Mouse (Mus musculus) testis, postnatal 10 days (tissue): ENCODE measurements around the gene Fitm1.

Experiments used
- DNase-seq: peaks from one replicate; pipeline ENCODE4 v3.0.0; 2021; ENCODE audit warnings: low spot score

Fitm1 gene

DNA sequence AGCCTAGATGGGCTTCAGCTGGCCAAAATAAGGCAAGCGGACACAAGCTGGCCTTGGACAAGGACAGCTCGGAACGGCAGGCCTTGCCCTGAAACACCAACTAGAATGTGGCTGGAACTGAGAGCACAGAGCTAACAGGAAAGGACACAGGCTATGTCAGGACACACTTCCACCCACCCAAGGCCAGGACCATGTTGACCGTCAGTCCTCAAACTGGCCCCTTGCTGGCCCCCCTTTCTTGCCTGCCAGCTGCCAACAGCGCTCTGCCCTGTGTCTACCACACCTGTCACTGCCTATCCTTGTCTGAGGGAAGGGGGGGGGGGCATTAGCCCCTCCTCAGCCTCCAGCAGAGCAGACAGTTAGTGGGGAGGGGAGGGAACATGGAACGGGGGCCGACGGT, at the start of gene Fitm1:
Fitm1 (plus strand) TSS at position 316 of the 400 bp plus-strand sequence.
- no peak for DNase-seq

DNA sequence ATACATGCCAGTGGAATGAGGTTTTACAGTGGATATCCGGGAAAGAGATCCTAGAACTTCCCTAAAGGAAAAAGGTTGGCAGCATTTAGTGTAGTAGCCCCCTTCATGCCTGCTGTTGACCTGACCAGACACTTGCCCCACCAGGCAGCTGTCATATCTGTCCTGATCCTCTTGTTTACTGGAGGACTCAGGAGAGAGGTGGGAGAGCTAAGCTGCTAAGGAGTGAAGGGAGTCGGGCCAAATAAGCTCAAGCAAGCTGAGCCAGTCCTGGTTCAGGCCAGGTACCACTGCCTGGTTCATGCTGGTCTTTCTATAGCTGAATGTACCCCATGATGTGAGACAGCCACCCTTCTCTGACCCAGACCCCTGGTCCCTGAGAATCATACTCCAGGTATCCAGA, 48.7 kb upstream of the Fitm1 start:
- DNase-seq, result no peak

DNA sequence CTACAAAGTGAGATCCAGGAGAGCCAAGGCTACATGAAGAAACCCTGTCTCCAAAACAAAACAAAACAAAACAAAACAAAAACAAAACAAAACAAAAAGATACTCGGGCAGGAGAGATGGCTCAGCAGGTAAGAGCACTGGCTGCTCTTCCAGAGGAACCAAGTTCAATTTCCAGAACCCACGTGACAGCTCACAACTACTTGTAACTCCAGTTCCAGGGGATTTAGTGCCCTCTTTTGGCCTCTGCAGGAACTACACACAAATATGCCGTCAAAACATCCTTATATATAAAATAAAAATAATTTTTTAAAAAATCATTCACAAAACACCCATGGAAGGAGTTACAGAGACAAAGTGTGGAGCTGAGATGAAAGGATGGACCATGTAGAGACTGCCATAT, 47.5 kb upstream of the Fitm1 start:
- no peak for DNase-seq

DNA sequence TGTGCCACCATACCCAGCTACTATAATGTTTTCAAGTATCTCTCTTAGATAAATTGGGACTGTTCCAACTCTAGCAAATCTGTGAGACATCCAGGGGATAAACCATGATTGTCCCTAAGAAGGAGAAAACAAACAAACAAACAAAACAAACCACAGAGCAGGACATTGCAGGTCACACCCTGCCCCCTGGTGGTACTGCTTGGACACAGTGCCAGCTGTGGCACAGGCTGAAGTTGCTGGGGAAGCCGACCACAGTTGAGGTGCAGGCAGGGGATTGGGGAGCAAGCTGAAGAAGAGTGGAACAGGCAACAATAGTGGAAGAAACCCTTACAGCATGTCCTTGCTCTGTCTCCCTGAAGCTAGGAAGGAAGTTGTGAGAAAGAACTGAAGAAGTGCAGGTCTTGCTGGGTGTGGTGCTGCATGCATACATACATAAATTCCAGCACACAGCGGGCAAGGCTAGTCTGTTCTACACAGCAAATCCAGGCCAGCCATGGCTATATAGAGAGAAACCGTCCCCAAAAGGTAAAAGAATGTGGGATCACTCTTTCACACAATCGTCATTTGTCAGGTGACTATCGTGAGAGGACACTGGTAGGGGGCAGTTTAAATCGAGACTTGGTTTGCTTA, 39.2 kb upstream of the Fitm1 start:
- peak; percentile 72 for DNase-seq

DNA sequence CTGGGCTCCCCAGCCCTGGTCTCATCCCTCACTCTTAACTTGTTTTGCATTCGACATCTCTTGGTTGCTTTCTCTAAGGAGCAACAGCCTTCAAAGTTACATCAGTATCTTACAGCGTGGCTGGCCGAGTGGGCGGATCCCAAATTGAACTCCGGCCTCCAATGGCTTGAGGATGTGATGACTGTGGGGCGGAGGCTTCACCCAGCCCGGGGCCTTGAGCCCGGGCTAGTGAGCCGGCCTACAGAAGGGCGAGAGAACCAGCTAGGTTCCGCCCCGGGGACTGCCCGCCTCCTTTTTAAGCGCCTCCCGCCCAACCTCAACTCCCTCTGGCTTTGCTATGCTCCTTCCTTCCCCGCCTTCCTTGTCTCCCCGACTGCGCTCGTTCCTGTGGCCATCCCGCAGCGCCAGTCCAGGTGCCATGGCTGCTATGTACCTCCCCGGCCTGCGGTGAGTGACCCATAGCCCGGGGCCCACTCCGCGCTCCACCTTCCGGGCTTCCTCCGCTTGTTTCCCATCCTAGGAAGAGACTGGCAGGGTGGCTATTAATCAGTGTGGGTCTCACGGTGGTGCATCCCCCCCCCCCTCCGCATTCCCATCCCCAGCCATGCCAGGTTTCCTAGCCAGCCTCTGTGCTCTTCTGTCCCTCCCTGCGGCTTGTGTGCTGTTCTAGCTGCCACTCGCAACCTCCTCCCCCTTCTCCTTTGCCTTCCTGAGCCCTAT, 35.2 kb upstream of the Fitm1 start, which contains the start of gene Pck2:
Pck2 (plus strand) TSS at position 200 of the 720 bp plus-strand sequence.
- DNase-seq, result peak; percentile 85

DNA sequence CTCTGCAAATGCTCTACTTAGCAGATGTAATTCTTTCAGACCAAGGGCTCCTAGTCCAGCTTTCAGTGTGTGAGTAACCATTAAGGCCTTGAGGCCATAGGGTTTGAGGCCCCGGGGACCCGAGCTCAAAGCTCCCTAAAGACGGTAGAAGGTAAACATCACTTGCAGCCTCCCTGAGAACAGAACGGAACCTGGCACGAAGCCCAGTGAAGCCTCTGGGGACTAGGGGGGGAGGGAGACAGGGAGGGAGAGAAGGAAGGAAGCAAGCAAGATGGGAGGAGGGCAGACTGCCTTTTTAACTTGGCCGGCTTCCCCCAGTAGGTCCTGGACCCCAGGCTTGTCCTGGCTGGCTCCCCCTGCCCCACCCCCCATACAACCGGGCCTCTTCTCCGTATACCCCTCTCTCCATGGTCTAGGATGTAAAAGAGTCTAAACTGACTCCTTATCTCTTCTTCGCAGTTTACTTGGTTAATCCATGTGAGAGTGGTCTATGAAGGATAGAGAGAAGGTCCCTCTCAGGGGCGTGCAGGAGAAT, 34.6 kb upstream of the Fitm1 start:
- DNase-seq, result peak; percentile 94

DNA sequence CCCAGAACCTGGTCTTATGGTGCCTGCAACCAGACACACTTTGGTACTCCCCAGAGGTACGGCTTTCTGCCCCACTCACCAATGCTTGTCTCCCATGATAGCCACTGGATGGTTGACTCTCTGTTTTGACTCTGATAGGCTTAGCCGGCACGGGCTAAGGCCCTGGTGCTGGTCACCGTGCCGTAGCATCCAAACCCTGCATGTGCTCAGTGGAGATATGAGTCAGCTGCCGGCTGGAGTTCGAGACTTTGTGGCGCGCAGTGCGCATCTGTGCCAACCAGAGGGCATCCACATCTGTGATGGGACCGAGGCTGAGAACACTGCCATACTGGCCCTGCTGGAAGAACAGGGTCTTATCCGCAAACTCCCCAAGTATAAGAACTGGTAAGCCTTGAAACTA, 33.1 kb upstream of the Fitm1 start:
- DNase-seq, result no peak

DNA sequence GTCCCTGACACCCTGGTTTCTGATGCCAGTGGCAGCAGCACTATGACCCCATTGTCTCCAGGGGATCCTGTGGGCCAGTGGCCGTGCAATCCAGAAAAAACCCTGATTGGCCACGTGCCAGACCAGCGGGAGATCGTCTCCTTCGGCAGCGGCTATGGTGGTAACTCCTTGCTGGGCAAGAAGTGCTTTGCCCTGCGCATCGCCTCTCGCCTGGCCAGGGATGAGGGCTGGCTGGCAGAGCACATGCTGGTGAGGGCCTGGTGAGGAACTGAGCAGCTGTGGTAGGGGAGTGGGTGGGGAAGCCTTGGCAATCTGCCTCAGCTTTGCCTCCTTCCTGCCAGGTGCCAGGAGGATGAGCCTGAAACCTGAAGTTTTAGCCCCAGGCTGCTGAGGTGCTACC, 31.1 kb upstream of the Fitm1 start:
- peak; percentile 68 for DNase-seq

DNA sequence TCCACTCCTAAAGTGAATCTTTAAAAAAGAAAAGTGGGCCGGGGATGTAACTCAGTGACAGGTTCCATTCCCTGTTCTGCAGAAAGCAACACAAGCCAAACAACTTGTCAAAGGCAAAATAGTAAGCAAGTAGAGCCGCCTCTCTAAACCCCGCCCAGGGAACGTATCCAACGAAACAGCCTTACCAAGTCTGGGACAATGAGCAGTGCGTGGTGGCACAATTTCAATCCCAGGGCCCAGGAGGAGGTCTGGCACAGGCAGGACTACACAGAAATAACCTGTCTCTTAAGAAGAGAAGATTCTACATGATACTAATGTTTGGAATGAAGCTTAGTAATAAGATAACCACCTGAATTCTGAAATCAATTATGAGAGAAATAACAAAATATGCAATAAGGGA, 25.2 kb upstream of the Fitm1 start:
- no peak for DNase-seq

DNA sequence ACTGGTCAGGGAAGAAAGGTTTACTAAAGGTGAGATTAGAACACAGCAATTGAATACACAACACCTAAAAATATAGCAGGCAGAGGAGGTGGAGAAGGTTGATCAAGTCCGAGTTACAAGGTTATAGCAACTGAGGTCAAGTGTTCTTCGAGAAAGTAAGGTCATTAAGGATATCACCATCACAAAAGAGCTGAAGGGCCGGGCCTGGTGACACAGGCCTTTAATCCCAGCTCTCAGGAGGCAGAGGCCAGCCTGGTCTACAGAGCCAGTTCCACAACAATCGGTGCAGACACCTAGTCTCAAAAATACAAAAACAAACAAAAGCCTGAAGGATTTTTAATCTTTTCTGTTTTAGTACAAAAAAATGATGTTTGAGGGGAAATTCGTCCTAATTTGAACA, 24.1 kb upstream of the Fitm1 start:
- DNase-seq, result no peak

DNA sequence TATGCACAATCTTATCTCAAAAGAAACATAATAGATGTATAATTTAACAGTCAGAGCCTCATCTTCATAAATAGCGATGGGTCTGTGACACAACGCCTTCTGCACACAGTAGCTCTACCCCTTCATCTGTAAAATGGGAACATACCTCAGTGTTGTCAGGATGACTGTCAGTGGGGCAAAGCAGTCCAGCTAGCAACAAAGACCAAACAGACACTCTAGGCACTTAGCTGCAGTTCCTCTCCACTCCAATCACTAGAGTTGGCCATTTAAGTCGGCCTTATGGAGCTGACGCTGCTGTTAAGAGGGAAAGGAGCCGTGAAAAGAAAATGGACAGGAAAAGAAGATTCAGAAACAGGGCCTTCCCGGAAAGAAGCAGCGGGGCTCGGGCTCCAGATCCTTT, 23.6 kb upstream of the Fitm1 start:
- DNase-seq, result no peak

DNA sequence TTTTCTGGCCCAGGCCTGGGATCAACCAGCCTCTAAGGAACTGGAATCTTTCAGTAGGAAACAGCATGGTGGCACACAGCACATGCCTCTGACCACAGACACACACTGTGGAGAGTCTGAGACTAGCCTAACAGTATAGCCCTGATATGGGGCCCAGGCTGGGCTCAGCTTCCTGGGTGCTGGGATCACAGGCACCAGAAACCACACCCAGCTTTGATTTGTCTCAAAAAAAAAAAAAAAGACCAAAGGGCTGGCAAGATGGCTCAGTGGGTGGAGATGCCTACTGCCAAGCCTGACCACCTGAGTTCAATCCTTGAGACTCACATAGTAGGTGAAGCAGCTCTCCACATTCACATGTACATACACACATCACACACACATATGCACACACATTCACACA, 20.8 kb upstream of the Fitm1 start:
- DNase-seq, result no peak

DNA sequence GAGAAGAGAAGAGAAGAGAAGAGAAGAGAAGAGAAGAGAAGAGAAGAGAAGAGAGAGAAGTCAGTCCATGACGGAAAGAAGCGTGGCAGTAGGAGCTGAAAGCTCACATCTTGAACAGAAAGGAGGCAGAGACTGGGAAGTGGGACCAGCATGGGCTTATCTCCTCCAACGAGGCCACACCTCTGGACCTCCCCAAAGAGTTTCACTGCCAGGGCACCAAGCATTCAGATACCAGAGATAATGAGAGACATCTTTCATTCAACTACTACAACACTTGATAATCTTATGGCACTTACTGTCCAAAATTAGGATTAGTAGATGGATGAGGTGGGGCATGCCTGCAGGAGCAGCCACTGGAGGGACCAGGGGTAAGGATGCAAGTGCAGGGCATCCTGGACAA, 19.6 kb upstream of the Fitm1 start:
- no peak for DNase-seq

DNA sequence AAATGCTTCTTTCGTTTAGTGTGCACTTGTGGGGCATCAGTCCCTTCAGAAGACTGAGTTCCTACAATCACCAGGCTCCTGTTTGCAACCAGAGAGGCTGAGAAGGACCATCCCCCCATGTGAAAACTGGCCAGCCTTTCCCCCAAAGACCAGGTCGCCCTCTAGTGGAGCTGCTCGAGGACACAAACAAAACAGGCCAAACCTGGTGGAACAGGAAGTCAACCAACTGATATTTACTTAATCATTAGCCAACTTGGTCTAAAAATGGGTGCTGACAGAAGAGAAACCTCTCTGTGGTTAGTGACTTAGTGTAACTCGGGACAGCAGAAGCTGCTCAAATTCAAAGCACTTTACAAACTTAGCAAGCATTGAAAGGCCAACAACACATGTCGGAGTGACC, 18.4 kb upstream of the Fitm1 start:
- peak; percentile 91 for DNase-seq

DNA sequence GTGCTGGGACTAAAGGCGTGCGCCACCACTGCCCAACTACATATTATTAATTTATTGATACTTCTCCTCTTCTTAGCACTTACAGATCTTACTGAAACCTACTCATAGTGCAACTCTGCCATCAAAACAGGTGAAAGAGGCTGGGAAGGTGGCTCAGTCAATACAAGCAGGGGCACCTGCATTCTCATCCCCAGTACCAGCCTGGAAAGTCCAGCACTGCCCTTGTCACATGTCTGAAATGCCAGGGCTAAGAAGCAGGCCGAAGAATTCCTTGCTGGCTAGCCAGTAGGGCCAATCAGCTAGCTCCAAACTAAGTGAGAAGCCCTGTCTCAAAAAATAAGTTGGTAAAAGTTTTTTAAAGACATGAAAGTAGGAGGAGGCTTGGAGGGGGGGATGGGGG, 17.8 kb upstream of the Fitm1 start:
- no peak for DNase-seq

DNA sequence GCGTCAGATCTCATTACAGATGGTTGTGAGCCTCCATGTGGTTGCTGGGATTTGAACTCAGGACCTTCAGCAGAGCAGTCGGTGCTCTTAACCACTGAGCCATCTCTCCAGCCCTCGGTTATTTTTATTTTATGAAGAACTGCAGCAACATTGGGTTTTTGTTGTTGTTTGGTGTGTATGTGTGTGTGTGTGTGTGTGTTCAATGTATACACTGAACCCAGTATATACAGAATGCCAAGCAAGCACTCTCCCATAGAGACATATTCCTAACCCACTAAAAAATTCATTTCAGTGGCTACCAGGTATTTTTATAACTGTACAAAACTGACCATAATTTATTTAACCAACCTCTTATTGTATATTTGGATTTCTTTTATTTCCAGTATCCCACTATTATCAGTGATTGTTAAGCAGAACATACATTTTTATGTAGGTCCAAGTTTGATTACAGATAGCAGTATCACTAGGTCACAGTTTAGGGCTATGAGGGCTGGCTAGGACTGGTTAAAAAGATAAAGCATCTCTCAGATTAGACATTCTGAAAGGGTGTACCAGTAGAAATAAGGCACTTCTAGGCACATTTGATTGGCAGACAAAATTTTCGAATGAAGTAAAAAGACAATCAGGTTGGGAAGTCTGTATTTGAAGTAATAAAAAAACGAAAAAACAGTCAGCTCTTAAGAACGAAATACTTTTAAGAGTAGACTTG, 16.5 kb upstream of the Fitm1 start:
- no peak for DNase-seq

DNA sequence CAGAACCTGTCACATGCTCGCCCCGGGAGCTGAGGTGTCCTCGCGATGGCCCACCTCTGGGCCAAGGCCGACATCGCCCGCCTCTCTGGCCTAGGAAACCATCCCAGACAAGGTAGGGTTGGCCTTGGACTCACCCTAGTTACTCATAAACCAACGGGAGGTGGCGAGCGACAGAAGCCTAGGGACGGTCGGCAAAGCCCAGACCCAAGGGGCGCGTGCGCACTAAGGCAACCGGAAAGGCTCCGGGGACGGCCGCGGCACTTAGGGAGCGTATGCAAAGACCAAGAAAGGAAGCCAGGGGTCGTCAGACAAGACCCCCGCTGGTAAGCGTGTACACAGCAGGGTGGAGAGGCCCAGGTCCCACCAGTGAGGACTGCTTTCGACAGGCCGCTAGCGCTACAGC, 15.6 kb upstream of the Fitm1 start, which contains the start of gene Dcaf11:
Dcaf11 (plus strand) TSS at position 208 of the 403 bp plus-strand sequence.
- DNase-seq, result peak; percentile 90

DNA sequence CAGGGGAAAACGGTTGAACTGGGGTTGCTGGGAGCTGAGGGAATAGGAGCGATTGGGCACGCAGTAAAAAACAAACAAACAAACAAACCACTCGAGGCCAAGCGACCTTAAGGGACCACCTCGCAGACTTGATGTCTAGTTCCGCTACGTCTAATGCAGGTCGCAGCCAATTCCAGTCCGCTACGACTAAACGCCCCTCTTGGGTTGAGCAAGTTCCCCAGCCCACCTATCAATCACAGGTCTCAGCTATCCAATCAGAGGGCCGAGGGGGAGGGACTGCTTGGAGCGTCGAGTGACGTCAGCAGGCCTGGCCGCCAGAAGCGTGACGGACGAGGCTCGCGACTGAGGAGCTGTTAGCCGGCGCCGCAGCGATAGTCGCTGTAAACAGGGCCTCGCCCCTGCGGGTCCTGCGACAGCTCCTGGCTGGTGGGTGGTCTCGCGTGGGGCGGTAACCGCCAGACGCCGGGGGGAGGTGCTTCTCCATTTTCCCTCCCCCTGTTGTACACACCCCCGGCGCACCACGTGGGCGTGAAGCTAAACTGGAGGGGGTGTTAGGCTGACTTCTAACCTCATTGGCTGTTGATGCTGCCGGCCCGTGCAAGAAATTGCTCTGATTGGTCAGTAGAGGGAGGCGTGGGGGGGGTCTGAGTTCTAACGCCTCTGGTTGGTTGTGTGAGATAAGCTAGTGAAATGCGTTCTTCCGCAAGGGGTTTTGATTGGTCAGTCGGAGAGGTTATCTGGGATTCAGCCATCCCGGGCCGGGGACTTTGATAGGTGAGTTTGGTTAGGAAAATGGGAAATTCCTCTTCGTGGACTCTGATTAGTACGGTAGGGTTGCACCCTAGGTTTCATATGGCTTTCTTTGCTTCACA, 15.0 kb upstream of the Fitm1 start, which contains the start of gene A730061H03Rik:
A730061H03Rik (minus strand) TSS at position 205 of the 872 bp plus-strand sequence.
- peak; percentile 98 for DNase-seq

DNA sequence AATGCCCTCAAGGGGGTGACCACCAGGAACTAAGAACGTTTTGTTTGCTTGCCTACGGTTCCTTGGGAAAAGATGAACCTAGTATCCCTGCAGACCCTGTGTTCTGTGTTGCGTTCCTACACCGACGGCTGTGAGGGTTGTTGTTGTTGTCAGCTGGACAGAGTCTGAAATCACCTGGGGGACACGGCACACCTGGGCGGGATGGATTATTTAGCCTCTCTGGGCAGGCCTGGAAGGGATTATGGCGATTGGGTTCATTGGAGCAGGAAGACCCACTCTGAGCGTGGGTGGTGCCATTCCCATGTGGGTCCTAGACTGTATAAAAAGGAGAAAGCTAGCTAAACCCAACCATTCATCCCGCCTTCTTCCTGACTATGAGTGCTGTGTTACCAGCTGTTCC, 13.6 kb upstream of the Fitm1 start:
- no peak for DNase-seq

DNA sequence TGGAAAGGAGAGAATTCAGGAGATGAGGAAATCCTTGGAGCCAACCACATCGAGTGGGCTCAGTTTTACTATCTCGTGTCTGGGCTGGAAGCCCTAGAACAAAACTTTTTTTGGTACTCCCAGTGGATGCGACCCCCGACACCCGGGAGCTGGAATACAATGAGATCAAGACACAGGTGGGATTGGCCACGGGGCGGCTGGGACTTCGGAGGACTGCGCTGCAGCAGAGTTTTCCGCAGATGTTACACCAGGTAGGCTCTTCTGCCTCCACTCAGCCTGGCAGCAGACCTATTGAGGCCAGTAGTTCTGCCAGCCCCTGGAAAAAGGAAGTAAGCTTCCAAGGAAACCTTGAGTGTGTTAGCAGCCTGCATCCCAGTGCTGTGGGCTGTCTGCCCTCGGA, 12.2 kb upstream of the Fitm1 start:
- no peak for DNase-seq

DNA sequence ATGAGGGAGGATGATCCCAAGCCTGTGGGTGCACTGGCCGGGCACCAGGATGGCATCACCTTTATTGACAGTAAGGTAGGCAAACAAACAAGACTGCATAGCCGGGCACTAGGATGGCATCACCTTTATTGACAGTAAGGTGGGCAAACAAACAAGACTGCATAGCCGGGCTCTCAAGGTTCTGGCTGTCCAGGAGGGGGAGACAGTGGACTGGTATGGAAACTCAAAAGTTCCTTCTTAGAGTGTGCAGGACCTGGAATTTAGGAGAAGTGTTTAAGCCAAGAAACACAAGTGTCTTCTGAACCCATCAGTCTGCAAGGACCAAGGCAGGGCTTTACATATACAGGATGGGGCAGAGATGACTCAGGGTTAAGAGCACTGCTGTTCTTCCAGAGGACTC, 9.7 kb upstream of the Fitm1 start:
- no peak for DNase-seq

DNA sequence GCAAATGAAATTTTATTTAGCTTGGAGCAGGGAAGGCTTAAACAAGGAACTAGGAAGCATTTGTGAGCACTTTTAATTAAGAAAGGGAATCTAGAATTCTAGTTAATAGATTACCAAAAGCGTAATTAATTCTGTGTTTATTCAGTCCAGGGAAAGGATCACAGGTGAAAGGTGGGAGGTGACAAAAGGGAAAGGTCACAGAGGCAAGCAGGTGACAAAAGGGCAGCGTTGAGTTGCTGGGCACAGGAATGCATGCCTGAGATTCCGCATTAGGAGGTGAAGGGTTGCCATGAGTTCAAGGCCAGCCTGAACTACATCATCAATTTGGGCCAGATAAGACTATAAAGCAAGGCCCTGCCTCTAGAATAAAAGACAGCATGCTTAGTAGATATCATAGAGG, 7.9 kb upstream of the Fitm1 start:
- no peak for DNase-seq
